Mouse (Mus musculus): ENCODE measurements at regions not wholly inside any gene's neighbourhood (a gene's known extent, or its start where the extent isn't known, plus 50 kb on each side); places are given as distances from the start of the nearest gene placed in this dataset.

DNA sequence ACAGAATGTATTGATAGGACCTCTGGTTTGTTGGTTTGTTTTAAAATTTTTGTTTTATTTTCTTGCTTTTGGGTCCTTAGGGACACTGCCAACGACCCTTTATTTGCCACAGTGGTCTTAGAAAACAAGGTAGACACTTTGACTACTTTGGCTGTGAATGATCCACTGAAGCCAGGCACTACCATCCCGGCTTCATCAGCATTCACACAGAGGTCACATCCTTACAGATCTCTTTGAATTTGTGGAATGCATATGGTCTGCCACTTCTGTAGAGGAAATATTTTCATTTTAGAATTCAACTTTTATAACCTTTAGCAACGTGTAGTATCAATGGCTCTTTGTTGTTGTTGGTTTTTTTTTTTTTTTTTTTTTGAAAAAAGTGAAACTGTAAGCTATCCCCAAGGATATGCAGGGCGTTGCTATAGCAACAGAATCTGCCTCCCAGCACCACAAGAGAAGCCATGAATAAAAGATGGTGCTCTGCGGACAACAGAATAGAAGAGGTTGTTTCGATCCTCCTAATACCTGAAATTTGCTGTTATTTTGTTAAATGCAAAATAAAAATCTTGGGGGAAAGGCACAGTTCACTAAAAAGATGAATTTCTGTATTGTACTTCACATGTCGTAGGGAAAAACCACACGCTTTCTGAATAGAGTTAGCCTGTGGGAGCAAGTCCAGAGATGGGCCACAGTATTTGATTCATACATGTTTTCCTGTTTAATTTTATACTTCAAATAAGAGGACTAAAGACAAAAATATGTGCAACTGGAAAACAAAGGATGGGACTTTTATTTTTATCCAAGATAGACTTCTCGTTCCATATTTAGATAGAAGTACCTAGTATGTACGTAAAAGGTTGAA, 103.4 kb downstream of the Brms1l start:
- no peak for TF ChIP-seq CTCF (IDR thresholded peaks at IDR 0.05; ENCODE audit: borderline replicate concordance, insufficient read depth, low read length)
- TF ChIP-seq POLR2A (IDR thresholded peaks at IDR 0.05; ENCODE audit: low read depth, low read length): no peak

Measured in embryonic fibroblast, embryonic 13.5 days (primary cell).